Mouse (Mus musculus) neural tube, embryonic 11.5 days (tissue): ENCODE results near the gene Slc35c1. TPM values are rescaled to one million over a fixed set of nuclear protein-coding genes. Genes with fewer than 3 reads are reported as not detected.
A peak's percentile ranks its signal among the peaks of the same experiment; 100 is the strongest.

ENCODE experiments used
- ATAC-seq: fragments of 200-750 bp; cut with Nextera tagmentation; 2 replicates; pipeline ENCODE4 v1.8.0; 2017; ENCODE audit warnings: moderate number of reproducible peaks, mild to moderate bottlenecking, moderate TSS enrichment, moderate library complexity; ENCODE audit not compliant: insufficient read depth, low FRiP score, low TSS enrichment
- DNase-seq: peaks from one replicate; pipeline ENCODE4 v3.0.0-alpha.2; 2015; ENCODE audit warnings: low spot score
- H3K27ac ChIP-seq: fragments of 300-500 bp; sonication (generic); 2 replicates; pipeline ENCODE4 v1.5.1; 2014; ENCODE audit warnings: low read depth, mild to moderate bottlenecking, low read length
- H3K27me3 ChIP-seq: fragments of 300-500 bp; sonication (generic); 2 replicates; pipeline ENCODE4 v1.6.1; 2014; ENCODE audit warnings: mild to moderate bottlenecking, low read length, mixed read lengths; ENCODE audit not compliant: control insufficient read depth, insufficient read depth
- H3K36me3 ChIP-seq: fragments of 300-500 bp; sonication (generic); 2 replicates; pipeline ENCODE4 v1.6.1; 2014; ENCODE audit warnings: mild to moderate bottlenecking, low read length, moderate library complexity, mixed read lengths; ENCODE audit not compliant: control insufficient read depth, insufficient read depth
- H3K4me1 ChIP-seq: fragments of 300-500 bp; sonication (generic); 2 replicates; pipeline ENCODE4 v1.6.1; 2014; ENCODE audit warnings: low read length, mixed read lengths; ENCODE audit not compliant: control insufficient read depth, insufficient read depth
- H3K4me2 ChIP-seq: fragments of 300-500 bp; sonication (generic); 2 replicates; pipeline ENCODE4 v1.6.1; 2014; ENCODE audit warnings: low read depth, mild to moderate bottlenecking, moderate library complexity
- H3K4me3 ChIP-seq: fragments of 300-500 bp; sonication (generic); 2 replicates; pipeline ENCODE4 v1.5.1; 2014; ENCODE audit warnings: low read depth, low read length
- H3K9ac ChIP-seq: fragments of 300-500 bp; sonication (generic); 2 replicates; pipeline ENCODE4 v1.6.1; 2014; ENCODE audit warnings: mild to moderate bottlenecking, low read length
- H3K9me3 ChIP-seq: fragments of 300-500 bp; sonication (generic); 2 replicates; pipeline ENCODE4 v1.6.1; 2016; ENCODE audit warnings: low read length; ENCODE audit not compliant: control insufficient read depth
- WGBS: fragments of 180-500 bp; shearing (Covaris S2); extraction: QIAGEN DNeasy Blood & Tissue Kit; methylation state at CpG from one replicate; pipeline ENCODE4 v1.1.7; 2014; 5-methylcytosine and 5-hydroxymethylcytosine counted together
- polyA plus RNA-seq: library from polyadenylated mRNA; unstranded; fragments of >200 nt; fragmentation: Nextera tagmentation; extraction: Ambion mirVana; gene quantifications from 2 replicates; pipeline ENCODE4 v1.2.1, GENCODE M21; 2014

Gene Slc35c1
- polyA plus RNA-seq = 12.7 TPM in 2 replicates

GRCm38 (mm10) chr2:92459921-92460707 is at the start of gene Slc35c1:
Slc35c1 (minus strand) TSS chr2:92460538.
- Histone ChIP-seq H3K27ac (no peak within 1 kb of the TSS), H3K4me2 (peak within 1 kb of the TSS; percentile 93), H3K9ac (peak within 1 kb of the TSS; percentile 73), H3K9me3 (no peaks in the 10 kb centered on the region), H3K27me3 (peaks cover 10% of the 10 kb centered on the region), H3K4me1 (peaks cover 13% of the 10 kb centered on the region), H3K4me3 (peak within 1 kb of the TSS; percentile 80), H3K36me3 (no peaks in the 10 kb centered on the region)
- ATAC-seq (peak; percentile 20; the same call in 1 of the 2 replicates), DNase-seq (peak; percentile 13)
- WGBS = under 1% methylated on average over 34 of the region's 34 CpGs

GRCm38 (mm10) chr2:92505291-92505690 is 45.0 kb upstream of the Slc35c1 start:
- Histone ChIP-seq H3K9me3 (no peaks in the 10 kb centered on the region), H3K27ac (no peak overlapping the region), H3K4me3 (no peak overlapping the region), H3K27me3 (no peaks in the 10 kb centered on the region), H3K4me1 (no peaks in the 10 kb centered on the region), H3K36me3 (no peaks in the 10 kb centered on the region), H3K4me2 (no peak overlapping the region), H3K9ac (no peak overlapping the region)
- 91% methylated on average over 7 of the region's 7 CpGs for WGBS
- no peak for ATAC-seq
- no peak for DNase-seq

DNA sequence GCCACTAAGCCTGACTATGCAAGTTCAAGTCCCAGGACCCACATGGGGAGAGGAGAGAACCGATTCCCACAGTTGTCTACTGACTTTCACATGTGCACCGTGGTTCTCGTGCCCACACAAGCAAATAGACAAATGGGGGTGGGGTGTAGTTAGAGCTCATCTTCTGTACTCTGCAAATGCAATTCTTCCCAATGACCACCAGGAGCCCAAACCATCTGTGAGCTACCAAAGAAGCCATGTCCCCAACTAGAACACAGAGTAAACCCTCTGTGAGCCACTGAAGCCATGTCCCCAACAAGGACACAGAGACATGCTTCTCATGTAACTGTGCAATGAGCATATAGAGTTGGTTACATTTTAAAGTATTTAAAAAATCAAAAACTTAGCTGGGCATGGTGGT is 43.1 kb upstream of the Slc35c1 start:
- no peak for ATAC-seq
- H3K4me2 ChIP-seq = no peak overlapping the region
- no peak for DNase-seq
- no peak overlapping the region for H3K9ac ChIP-seq
- no peaks in the 10 kb centered on the region for H3K4me1 ChIP-seq
- no peak overlapping the region for H3K27ac ChIP-seq
- no peaks in the 10 kb centered on the region for H3K36me3 ChIP-seq
- WGBS = 86% methylated on average over 3 of the region's 3 CpGs
- H3K9me3 ChIP-seq = no peaks in the 10 kb centered on the region
- H3K4me3 ChIP-seq = no peak overlapping the region
- H3K27me3 ChIP-seq = no peaks in the 10 kb centered on the region

DNA sequence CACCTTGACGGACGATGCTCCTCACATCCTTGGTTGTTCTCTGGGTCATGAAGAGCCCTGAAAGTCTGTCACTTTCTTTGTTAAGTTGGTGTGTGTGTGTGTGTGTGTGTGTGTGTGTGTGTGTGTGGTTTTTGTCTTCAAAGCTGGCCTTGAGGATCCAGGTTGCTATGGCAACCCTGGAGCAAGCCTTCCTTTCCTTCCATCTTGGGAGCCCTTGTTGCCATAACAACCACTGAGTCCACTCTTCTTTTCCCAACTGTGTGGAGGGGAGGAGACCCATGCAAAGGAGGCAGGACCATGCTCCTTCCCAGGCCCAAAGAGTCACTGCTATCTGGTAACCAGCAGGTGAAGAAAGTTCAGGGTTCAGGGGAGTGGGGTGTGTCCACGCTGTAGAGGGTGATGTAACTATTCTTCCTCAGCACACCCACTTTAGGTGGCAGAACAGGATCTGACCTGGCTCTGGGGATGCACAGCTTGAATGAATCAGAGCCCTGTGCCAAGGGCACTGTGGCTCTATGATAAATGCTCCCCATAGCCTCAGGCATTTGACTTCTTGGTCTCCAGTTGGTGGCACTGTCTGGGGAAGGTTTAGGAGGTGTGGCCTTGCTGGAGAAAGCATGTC is 39.5 kb upstream of the Slc35c1 start:
- H3K4me3 ChIP-seq = no peak overlapping the region
- peak; percentile 80 for ATAC-seq
- no peaks in the 10 kb centered on the region for H3K9me3 ChIP-seq
- H3K36me3 ChIP-seq = no peaks in the 10 kb centered on the region
- DNase-seq = peak; percentile 65
- no peaks in the 10 kb centered on the region for H3K27me3 ChIP-seq
- no peak overlapping the region for H3K4me2 ChIP-seq
- H3K9ac ChIP-seq = no peak overlapping the region
- no peak overlapping the region for H3K27ac ChIP-seq
- no peaks in the 10 kb centered on the region for H3K4me1 ChIP-seq
- 53% methylated on average over 3 of the region's 3 CpGs for WGBS

DNA sequence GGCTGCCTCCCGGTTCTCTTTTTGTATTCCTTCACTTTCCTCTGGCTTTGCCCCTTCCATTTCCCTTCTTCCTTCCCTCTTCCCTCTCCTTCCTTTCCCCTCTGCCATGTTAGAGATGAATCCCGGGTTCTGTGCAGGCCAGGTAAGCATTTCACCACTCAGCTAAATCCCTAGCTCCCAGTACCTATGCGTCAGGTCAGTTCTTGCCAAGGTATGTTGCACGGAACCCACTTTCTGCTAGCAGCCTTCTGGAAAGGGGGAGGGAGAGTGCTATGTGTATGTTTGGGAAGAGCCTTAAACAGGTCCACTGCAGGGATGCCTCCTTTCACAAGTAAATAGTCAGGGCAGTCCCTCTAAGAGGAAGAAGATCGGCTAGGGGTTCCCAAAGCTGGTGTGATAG is 36.8 kb upstream of the Slc35c1 start:
- WGBS = 73% methylated on average over 5 of the region's 5 CpGs
- no peak overlapping the region for H3K4me3 ChIP-seq
- no peak overlapping the region for H3K27ac ChIP-seq
- ATAC-seq (no peak), DNase-seq (no peak)
- H3K27me3 ChIP-seq = no peaks in the 10 kb centered on the region
- H3K36me3 ChIP-seq = no peaks in the 10 kb centered on the region
- no peaks in the 10 kb centered on the region for H3K4me1 ChIP-seq
- no peaks in the 10 kb centered on the region for H3K9me3 ChIP-seq
- no peak overlapping the region for H3K4me2 ChIP-seq
- H3K9ac ChIP-seq = no peak overlapping the region

- 55% methylated on average over 10 of the region's 10 CpGs for WGBS
- no peaks in the 10 kb centered on the region for H3K4me1 ChIP-seq
These were observed 36.3 kb upstream of the Slc35c1 start for GRCm38 (mm10) chr2:92496681-92497080.

GRCm38 (mm10) chr2:92494956-92495355 is 34.6 kb upstream of the Slc35c1 start:
- DNase-seq (no peak), ATAC-seq (no peak)
- 93% methylated on average over 3 of the region's 3 CpGs for WGBS
- no peak overlapping the region for H3K27ac ChIP-seq
- H3K27me3 ChIP-seq = no peaks in the 10 kb centered on the region
- no peaks in the 10 kb centered on the region for H3K9me3 ChIP-seq
- H3K9ac ChIP-seq = no peak overlapping the region
- H3K4me2 ChIP-seq = no peak overlapping the region
- H3K4me1 ChIP-seq = no peaks in the 10 kb centered on the region
- H3K36me3 ChIP-seq = no peaks in the 10 kb centered on the region
- no peak overlapping the region for H3K4me3 ChIP-seq

More at GRCm38 (mm10) chr2:92496681-92497080, 36.3 kb upstream of the Slc35c1 start:
- Histone ChIP-seq H3K9me3 (no peaks in the 10 kb centered on the region), H3K9ac (no peak overlapping the region), H3K4me3 (no peak overlapping the region), H3K4me2 (no peak overlapping the region), H3K27me3 (no peaks in the 10 kb centered on the region), H3K27ac (no peak overlapping the region), H3K36me3 (no peaks in the 10 kb centered on the region)
- no peak for ATAC-seq
- DNase-seq = no peak

DNA sequence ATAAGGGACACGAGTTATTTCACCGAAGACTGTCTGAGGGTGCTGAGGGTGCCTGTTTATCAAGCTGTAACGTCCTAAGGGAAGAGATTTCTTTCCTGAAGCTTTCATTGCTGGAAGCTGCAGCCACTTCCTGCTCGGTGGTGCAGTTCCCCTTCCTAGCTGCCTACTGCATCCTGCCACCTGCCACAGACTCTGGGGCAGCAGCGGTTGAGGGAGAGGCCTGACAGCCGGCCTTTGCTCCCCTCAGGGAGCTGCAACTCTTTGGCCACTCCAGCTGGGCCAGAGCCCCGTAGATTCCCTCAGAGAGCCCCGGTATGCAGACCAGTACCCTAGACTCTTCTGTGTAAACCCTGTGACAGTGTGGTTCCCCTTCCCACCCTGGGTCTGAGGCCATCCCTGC is 34.1 kb upstream of the Slc35c1 start:
- WGBS = 56% methylated on average over 8 of the region's 8 CpGs
- ATAC-seq (no peak), DNase-seq (no peak)
- Histone ChIP-seq H3K4me3 (no peak overlapping the region), H3K9me3 (no peaks in the 10 kb centered on the region), H3K27ac (no peak overlapping the region), H3K4me1 (no peaks in the 10 kb centered on the region), H3K9ac (no peak overlapping the region), H3K4me2 (no peak overlapping the region), H3K36me3 (no peaks in the 10 kb centered on the region), H3K27me3 (no peaks in the 10 kb centered on the region)
